ENCODE assay signal across 15 mouse cellular contexts in the genomic region with DNA sequence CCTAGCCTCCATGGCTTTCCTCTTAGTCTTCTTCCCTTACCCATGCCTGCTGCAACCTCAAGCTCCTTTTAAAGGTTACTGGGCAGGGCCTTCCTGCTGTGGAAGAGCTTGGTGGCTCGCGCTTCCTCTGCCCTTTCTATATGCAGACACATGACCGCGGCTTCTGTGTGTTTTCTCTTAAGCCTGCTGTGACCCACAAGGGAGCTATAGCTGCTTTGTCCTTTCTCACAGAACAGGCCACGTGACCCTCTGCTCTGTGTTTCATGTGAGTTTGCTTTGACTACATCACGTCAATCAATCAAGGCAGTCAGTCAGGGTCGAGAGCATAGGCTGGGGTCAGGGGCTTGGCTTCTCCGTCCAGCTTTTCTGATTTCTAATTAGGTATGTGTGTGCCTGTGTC. TPM values are rescaled to one million over a fixed set of nuclear protein-coding genes. Genes with fewer than 3 reads are reported as not detected.
DNase-seq lines count a peak whose midpoint lies in the region; ATAC-seq lines count a peak whose summit lies in the region.
"Had no signal": no experiment of that assay in that cellular context is flagged by ENCODE, and none has a peak within 500 bp of the region (broad histone marks: within the 10 kb centered on the region; RNA-seq: fewer than 3 reads in every experiment).

No protein-coding gene starts in this region.

- peaks cover 5% of the 10 kb centered on the region for H3K4me1 ChIP-seq in midbrain, embryonic 11.5 days (ENCODE audit: control insufficient read depth, insufficient read depth, low read length)
- H3K4me1 ChIP-seq in midbrain, embryonic 15.5 days = no peaks in the 10 kb centered on the region
- H3K4me1 ChIP-seq in embryonic facial prominence, embryonic 10.5 days = peaks cover 20% of the 10 kb centered on the region
- H3K4me1 ChIP-seq: hindbrain, embryonic 15.5 days had no signal

- H3K27me3 ChIP-seq in midbrain, embryonic 11.5 days (ENCODE audit: control insufficient read depth, insufficient read depth, low read length) = no peaks in the 10 kb centered on the region
- no peaks in the 10 kb centered on the region for H3K27me3 ChIP-seq in midbrain, embryonic 15.5 days (replicated peaks)
- no peaks in the 10 kb centered on the region for H3K27me3 ChIP-seq in embryonic facial prominence, embryonic 10.5 days (replicated peaks; ENCODE audit: low read depth, poor library complexity, severe bottlenecking)
- H3K27me3 ChIP-seq: hindbrain, embryonic 15.5 days had no signal

- no peak overlapping the region for H3K4me2 ChIP-seq in midbrain, embryonic 11.5 days
- H3K4me2 ChIP-seq in midbrain, embryonic 15.5 days = no peak overlapping the region
- H3K4me2 ChIP-seq: heart, embryonic 11.5 days; hindbrain, embryonic 15.5 days; lung, embryonic 14.5 days had no signal

- no peaks in the 10 kb centered on the region for H3K36me3 ChIP-seq in midbrain, embryonic 11.5 days (ENCODE audit: control insufficient read depth, insufficient read depth, low read length)
- H3K36me3 ChIP-seq in midbrain, embryonic 15.5 days (replicated peaks) = no peaks in the 10 kb centered on the region
- H3K36me3 ChIP-seq in embryonic facial prominence, embryonic 10.5 days (replicated peaks) = peaks cover 7% of the 10 kb centered on the region; the same call in 1 of the 2 replicates
- H3K36me3 ChIP-seq: G1E; hindbrain, embryonic 15.5 days had no signal

- H3K9ac ChIP-seq in midbrain, embryonic 11.5 days (ENCODE audit: low read length) = no peak overlapping the region
- no peak overlapping the region for H3K9ac ChIP-seq in midbrain, embryonic 15.5 days
- H3K9ac ChIP-seq: hindbrain, embryonic 15.5 days; lung, embryonic 14.5 days had no signal

- no peak overlapping the region for H3K27ac ChIP-seq in midbrain, embryonic 11.5 days (ENCODE audit: low read depth, low read length)
- no peak overlapping the region for H3K27ac ChIP-seq in midbrain, embryonic 15.5 days
- H3K27ac ChIP-seq in embryonic facial prominence, embryonic 10.5 days (replicated peaks) = peak overlapping the region; percentile 57
- H3K27ac ChIP-seq: hindbrain, embryonic 15.5 days had no signal

- ATAC-seq in midbrain, embryonic 11.5 days (ENCODE audit: low FRiP score) = peak; percentile 79
- no peak for ATAC-seq in midbrain, embryonic 15.5 days (replicated peaks)
- ATAC-seq in activated CD4-positive, CD25-positive, alpha-beta regulatory T cell, adult 4 months = peak; percentile 21
- ATAC-seq in monocyte, adult 5-6 weeks (replicated peaks; ENCODE audit: insufficient number of reproducible peaks, low FRiP score, low TSS enrichment, poor library complexity, severe bottlenecking) = peak; percentile 81

- DNase-seq in midbrain, embryonic 11.5 days (ENCODE audit: low spot score, missing footprints) = peak; percentile 90
- DNase-seq in embryonic facial prominence, embryonic 10.5 days (ENCODE audit: low spot score) = peak; percentile 20
- DNase-seq in spleen, adult 12 weeks (ENCODE audit: low spot score) = no peak
- no peak for DNase-seq in ovary, adult 18-20 months (ENCODE audit: low spot score)
- DNase-seq in ovary, postnatal 14 days (ENCODE audit: low spot score) = no peak
- DNase-seq: adrenal gland, postnatal 36 days; gastrocnemius, postnatal 10 days; lung, embryonic 14.5 days; right cerebral cortex, postnatal 4 days had no signal

- no peaks in the 10 kb centered on the region for H3K9me3 ChIP-seq in midbrain, embryonic 11.5 days (ENCODE audit: control insufficient read depth, low read length)
- H3K9me3 ChIP-seq in midbrain, embryonic 15.5 days = no peaks in the 10 kb centered on the region
- no peaks in the 10 kb centered on the region for H3K9me3 ChIP-seq in embryonic facial prominence, embryonic 10.5 days
- H3K9me3 ChIP-seq: G1E; hindbrain, embryonic 15.5 days had no signal

- WGBS in midbrain, embryonic 11.5 days = 29% methylated on average over 8 of the region's 8 CpGs
- 22% methylated on average over 8 of the region's 8 CpGs for WGBS in midbrain, embryonic 15.5 days
- 48% methylated on average over 8 of the region's 8 CpGs for WGBS in embryonic facial prominence, embryonic 10.5 days

- H3K4me3 ChIP-seq in midbrain, embryonic 11.5 days (ENCODE audit: low read depth, low read length) = no peak overlapping the region
- no peak overlapping the region for H3K4me3 ChIP-seq in midbrain, embryonic 15.5 days
- no peak overlapping the region for H3K4me3 ChIP-seq in embryonic facial prominence, embryonic 10.5 days
- H3K4me3 ChIP-seq: hindbrain, embryonic 15.5 days had no signal

RNA-seq across cellular contexts. Expression of a gene that starts 18.7 kb away (rescaled TPM):
- 1.9 and 2.9 TPM in 2 replicates for polyA plus RNA-seq in midbrain, embryonic 11.5 days (2014; fragmentation: Nextera tagmentation; extraction: Ambion mirVana)
- 2.7 and 3.7 TPM in 2 replicates for polyA plus RNA-seq in midbrain, embryonic 15.5 days (2015; fragmentation: Nextera tagmentation; extraction: Ambion mirVana)
- polyA plus RNA-seq in activated CD4-positive, CD25-positive, alpha-beta regulatory T cell, adult 4 months (2017; shearing (Covaris generic)) = 10 to 100 TPM; 10.2 to 11.4 TPM
- 6.9 and 7.8 TPM in 2 replicates for polyA plus RNA-seq in embryonic facial prominence, embryonic 10.5 days (2016; fragmentation: Nextera tagmentation; extraction: Ambion mirVana)
- 247 to 384 TPM (median 376 TPM) in 3 replicates for total RNA-seq in monocyte, adult 5-6 weeks (2017)

RNA-seq across cellular contexts. Expression of a gene that starts 41.3 kb away (rescaled TPM):
- 516 and 544 TPM in 2 replicates for polyA plus RNA-seq in midbrain, embryonic 11.5 days (2014; fragmentation: Nextera tagmentation; extraction: Ambion mirVana)
- 219 and 237 TPM in 2 replicates for polyA plus RNA-seq in midbrain, embryonic 15.5 days (2015; fragmentation: Nextera tagmentation; extraction: Ambion mirVana)
- 100 to 1,000 TPM; 157 to 194 TPM for polyA plus RNA-seq in activated CD4-positive, CD25-positive, alpha-beta regulatory T cell, adult 4 months (2017; shearing (Covaris generic))
- 567 and 585 TPM in 2 replicates for polyA plus RNA-seq in embryonic facial prominence, embryonic 10.5 days (2016; fragmentation: Nextera tagmentation; extraction: Ambion mirVana)
- 26.1 TPM in 1 of 3 replicates, not detected in the others for total RNA-seq in monocyte, adult 5-6 weeks (2017)

RNA-seq across cellular contexts. Expression of a gene that starts 52.6 kb away (rescaled TPM):
- 95.1 and 102 TPM in 2 replicates for polyA plus RNA-seq in midbrain, embryonic 11.5 days (2014; fragmentation: Nextera tagmentation; extraction: Ambion mirVana)
- 60.0 and 61.1 TPM in 2 replicates for polyA plus RNA-seq in midbrain, embryonic 15.5 days (2015; fragmentation: Nextera tagmentation; extraction: Ambion mirVana)
- 10 to 100 TPM; 35.7 to 38.4 TPM for polyA plus RNA-seq in activated CD4-positive, CD25-positive, alpha-beta regulatory T cell, adult 4 months (2017; shearing (Covaris generic))
- polyA plus RNA-seq in embryonic facial prominence, embryonic 10.5 days (2016; fragmentation: Nextera tagmentation; extraction: Ambion mirVana) = 73.1 and 79.1 TPM in 2 replicates
- total RNA-seq in monocyte, adult 5-6 weeks (2017) = 99.5 to 152 TPM (median 121 TPM) in 3 replicates

Comparison
In these comparisons a context has a peak if more than half of its experiments do, and no peak if none do; other contexts are left out.
1. DNase-seq: peak in midbrain, embryonic 11.5 days (single experiment) and embryonic facial prominence, embryonic 10.5 days (single experiment); none in spleen, adult 12 weeks (single experiment), ovary, adult 18-20 months (single experiment) and ovary, postnatal 14 days (single experiment).